Mouse (Mus musculus) heart, adult 11 months (tissue): Measurements from ENCODE around the gene Igdcc3.
A peak's percentile ranks its signal among the peaks of the same experiment; 100 is the strongest.

Source experiments
- DNase-seq: peaks from one replicate; pipeline ENCODE4 v3.0.0; 2022

Gene Igdcc3

DNA sequence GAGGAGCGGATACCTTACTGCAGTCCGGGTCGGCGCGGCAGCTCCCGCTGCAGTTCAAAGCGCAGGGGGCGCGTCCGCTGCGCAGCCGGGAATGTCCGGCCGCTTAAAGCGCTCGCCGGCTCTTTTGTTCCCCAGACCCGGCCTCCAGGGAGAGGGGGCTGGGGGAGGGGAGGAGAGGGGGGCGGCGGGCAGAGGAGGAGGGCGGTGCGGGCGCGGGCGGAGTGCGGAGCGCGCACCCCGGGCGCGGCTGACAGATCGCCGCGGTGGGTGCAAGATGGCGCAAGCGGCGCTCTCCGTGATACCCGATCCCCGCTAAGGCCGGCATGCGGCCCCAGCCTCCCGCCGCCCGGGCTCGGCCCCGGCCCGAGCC lies at the start of gene Igdcc3:
Gene Igdcc3 (plus strand): TSS at position 254 of the 370 bp plus-strand sequence.
- no peak for DNase-seq

DNA sequence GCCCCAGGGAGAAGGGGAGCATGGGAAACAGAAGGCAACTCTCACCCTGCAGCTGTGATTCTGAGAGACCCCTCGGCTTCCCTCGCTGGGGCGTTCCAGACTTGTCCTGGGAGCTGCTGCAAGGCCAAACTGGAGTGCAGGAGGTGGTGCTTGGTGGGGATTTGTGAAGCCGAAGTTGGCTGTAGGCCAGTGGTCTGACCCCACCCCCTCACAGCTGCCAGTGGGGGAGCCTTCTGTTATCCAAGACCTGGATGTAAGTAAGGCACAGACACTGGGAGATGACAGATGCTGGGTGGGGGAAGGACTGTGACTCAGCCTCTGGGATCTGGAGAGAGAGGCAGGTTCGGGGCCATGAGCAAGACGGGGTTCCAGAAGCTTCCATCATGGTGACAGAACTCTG lies 46.8 kb upstream of the Igdcc3 start:
- peak; percentile 98 for DNase-seq

DNA sequence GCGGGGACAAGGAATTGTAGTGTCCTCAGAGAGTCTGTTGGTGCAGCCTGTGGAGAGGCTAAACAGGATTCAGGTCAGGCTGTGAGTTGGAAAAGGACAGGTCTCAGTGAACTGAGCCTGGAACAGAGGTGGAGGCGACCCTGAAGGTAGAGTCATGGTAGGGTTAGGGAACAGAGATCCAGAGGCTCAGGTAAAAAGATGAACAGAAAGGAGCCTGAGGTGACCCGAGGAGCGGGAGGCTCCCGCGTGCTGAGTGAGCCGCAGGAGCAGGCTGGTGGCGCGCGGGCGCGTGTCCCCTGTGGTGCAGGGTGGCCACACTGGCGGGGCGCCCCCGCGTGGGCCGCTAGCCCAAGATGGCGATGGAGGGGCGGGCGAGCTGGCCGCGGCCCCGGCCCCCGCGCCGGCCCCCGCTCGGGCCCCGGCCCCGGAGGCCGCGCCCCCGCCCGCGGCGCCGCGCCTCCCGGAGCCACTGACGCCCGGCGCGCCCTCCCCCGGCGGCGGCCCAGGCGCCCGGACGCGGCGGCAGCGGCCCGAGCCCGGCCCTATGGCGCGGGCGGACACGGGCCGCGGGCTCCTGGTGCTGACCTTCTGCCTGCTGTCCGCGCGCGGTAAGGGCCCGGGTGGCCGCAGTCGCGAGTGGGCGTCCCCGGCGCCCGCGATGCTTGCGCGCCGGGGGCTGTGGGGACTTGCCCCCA lies 39.9 kb upstream of the Igdcc3 start, which contains the start of gene Igdcc4:
Gene Igdcc4 (plus strand): TSS at position 496 of the 695 bp plus-strand sequence.
- no peak for DNase-seq

DNA sequence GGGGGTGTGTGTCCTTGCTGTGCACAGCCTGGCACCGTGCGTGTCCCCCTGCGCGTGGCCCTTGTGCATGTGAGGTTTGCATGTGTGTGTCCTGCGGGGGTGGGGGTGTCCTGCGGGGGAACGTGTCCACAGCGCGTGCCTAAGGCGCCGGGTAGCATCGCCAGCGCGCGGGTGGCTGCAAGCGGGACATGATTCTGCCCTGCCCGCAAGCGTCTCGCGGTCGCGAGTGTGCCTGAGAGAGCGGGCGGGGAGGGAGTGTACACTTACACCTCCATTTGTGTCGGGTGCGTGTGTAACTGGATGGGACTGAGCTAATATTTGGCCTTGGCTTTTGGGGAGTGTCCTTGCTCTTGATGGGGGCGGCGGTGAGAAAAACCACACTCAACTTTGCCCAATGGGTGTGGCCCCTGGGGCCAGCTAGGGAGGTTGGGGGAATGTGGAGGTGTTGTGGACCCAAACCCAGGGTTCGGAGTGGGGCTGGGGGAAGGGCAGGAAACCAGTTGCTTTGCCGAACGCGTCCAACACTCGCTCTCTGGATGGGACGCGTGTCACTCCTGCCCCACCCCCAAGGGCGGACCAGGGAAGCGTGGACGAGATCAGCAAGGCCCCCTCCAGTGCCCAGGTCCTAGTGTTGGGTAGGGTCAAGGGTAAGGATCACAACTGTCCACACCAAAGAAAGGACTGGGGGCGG lies 39.2 kb upstream of the Igdcc3 start:
- DNase-seq, result peak; percentile 94

DNA sequence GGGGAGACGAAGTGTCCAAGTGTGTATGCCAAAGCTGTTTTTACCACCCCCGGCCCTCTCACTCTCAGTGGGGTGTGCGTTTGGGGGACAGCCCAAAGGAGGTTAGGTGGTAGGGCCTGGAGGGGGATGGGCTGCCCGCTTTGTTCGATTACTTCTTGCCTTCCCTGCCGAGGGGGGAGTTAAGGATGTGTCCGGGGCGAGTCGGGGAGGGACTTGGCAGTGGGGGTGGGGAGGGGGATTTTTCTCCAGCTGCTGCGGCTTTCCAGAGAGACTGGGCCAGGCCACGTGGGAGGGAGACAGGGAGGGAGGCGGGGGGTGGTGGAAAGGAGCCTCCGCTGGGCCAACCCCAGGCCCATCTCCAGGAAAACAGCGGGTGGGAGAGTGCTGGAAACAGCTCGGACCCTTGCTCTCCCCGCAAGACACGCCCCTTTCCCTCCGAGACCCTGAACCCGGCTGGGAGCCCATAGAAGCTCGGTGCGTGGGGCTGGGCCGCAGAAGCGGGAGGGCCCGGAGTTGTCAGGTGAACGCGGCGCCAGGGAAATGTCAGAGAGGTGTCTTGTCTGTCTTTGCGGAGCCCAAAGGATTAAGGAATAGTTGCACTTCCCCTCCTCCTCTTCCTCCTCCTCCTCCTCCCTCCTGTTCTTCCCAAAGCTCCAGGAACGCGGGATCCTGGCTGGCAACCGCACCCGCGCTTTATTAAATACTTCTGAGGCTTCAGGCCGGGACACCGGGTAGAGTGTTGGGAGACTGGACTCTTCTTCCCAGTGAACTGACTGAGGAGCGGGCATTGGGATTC lies 38.4 kb upstream of the Igdcc3 start:
- peak; percentile 89 for DNase-seq

DNA sequence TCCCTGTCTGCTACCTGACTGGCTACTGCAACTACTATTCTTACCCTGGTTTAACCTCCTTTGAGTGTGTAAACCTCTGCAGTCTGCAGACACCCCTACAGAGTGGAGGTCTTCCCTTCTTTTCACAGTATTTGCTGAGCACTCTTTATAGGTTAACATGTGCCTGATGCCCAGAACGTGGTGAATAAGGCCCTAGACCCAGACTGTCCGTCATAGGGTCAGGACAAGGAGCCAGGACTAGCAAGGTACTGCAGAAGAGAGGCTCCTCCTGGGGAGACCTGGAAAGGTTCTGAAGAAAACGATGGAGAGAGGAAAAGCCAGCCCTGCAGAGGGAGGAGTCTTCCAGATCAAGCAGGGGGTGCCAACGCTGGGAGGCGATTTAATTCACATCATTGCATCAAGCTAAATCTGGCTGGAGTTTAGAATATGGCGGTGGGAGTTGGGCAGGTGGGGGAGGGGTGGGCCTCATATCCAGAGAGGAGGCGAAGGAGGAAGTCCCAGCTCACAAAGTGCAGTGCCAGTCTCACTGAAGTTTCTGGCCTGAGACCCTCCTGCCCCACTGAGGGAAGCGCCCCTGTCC lies 37.7 kb upstream of the Igdcc3 start:
- DNase-seq, result no peak

DNA sequence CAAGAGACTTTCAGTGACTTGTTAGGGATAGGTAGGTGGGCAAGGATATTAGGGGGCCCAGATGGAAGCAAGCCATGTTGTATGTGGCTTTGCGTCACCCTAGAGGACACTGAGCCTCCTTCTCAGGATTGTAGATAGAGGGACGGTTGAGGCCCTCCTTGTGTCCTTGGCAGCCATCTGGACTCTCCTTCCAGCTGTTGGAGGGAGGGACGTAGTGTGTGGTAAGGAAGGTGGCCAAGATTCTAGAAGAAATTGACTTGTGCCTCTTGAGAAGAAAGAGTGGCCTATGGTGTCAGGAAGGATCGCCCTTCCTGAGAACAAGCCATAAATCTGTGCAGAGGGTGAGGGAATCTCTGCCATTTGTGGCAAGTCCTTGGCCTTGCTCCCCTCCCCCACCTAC lies 34.2 kb upstream of the Igdcc3 start:
- peak; percentile 90 for DNase-seq

DNA sequence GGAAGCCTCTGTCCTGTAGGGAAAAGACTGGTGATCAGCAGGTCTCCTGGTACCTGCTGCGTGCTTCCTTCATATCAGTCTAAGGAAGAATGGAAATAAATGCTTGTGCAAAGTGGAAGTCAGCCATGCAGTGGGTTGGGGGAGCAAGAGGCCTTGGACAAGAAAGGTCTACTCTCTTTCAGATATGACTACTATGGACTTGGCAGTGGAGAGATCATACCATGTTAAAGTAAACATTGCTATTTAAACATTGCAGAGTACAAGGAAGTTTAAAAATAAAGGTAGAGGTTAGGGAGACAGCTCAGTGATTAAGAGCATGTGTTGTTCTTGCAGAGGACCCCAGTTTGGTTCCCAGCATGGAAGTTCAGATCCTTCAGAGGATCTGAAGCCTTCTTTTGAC lies 33.1 kb upstream of the Igdcc3 start:
- DNase-seq, result no peak

DNA sequence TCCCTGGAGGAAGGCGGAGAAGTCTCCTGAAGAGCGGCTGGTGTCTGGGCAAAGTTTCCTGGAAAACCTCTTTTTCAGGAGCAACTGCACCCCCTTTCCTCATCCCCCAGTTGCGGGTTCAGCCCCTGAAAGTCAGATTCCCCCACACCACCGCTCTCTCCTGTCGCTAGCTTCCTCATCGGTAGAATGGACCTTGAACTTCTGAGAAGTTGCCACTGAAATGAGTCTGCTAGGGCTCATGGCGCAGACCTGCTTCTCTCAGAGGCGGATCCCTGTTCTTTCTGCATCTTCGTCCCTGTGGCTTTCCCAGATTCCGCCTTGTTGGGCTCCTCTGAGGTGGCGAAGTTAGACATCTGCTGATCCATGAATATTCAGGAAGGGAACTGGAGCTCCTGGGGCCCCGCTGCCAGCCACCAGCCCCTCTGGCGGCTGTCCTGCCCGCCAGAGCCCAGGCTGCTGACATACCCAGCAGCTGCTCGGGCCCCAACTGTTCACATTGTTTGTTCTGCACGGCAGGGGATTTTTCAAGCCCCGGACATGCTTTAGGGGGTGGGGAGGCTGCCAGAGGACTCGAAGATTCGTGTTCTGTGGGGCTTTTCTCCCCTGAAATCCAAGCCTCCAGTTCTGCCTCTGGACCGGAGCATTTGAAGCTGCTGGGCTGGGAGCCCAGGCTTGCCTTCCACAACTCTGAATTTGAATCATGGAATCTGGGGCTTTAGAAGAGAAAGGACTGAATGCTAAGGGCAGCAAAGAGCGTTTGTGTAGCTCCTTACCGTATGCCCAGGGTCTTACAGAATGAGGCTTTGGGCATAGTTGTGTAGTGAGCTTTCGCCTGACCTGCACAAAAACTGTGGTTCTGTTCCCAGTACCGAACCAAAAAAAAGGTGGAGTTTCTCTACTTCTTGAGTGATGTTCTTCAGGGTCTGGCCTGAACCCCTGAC lies 31.6 kb upstream of the Igdcc3 start:
- no peak for DNase-seq

DNA sequence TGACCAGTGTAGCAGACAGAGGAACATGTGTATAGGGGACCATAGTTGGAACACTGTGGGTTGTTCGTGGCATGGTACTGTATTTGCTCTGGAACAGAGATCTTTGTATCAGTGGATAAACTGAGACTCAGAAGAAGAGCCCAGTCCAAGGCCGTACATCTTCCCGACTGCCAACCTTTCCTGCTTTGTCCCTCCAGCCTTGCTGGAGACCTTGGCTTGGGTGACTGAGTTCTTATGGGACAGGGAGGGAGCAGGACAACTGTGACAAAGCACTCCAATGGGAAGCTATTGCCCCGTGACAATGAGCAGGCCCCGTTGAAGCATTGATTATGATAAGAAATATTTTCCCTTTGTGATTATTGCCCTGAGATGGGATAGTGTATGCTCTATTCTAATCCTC lies 29.3 kb upstream of the Igdcc3 start:
- DNase-seq, result no peak

DNA sequence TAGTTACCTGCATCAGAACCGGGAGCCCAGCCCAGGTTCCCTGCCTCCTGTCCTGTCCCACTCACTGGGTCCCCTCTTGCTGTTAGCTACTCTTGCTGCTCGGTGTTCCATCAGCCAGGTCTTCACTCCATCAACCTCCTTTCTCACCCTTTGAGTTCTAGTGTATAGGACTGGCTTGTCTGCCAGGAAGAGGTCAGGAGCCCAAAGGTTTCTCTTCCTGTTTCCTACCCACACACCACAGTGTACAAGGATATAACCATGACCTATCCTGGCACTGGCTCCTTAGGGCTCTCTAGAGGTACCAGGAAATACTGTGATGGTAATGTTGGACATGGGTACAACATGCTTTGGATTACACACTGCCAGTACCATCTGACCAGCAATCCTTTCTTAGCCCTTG lies 27.3 kb upstream of the Igdcc3 start:
- DNase-seq, result no peak

DNA sequence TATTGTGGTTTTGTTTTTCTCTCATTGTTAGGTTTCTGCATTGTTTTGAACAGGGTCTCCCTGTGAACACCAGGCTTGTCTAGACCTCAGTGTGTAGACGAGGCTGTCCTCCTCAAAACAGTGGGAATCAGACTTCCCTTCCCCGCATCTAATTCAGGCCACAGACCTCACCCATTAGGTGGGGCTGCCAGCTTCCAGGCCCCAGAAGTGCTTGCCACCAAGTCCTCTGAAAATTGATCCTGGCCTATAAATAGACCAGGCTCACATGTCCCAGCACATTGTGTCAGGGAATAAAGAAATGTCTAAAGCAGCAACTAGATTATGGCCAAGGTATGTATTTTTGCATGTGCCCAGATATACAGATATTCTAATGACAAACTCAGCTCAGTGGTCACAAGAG lies 25.1 kb upstream of the Igdcc3 start:
- peak; percentile 88 for DNase-seq

DNA sequence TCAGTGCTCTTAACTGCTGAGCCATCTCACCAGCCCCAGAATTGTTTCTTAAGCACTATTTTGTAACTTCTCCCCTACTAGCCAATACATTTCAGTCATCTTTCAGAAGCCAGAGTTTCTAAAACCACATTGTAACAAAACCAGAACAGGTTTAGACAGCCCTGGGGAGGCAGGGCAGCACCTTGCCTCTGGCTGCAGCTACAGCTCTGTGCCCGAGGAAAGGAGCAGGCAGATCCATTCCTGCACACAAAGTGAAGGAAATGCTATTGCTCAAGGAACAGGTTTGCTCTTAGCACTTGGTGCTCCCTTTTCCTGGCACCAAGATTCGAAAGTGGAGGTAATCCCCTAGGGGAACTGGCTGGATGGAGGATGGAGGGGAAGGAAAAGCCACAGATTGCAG lies 23.5 kb upstream of the Igdcc3 start:
- no peak for DNase-seq

DNA sequence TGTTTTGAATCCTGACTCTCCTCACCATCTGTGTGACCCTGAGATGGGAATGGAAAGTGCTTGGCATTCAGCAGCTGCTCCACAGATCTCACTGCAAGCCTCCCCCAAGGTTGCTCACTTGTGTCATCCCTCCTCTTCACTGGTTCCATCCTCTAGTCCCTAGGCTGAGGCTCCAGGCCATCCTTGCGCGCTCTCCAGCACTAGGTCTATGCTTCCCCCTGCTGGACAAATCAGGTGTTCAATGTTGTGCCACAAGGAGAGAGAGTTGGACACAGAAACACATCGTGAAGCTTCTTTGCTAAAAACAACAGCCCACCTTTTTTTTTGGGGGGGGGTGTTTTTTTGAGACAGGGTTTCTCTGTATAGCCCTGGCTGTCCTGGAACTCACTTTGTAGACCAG lies 20.1 kb upstream of the Igdcc3 start:
- peak; percentile 92 for DNase-seq

DNA sequence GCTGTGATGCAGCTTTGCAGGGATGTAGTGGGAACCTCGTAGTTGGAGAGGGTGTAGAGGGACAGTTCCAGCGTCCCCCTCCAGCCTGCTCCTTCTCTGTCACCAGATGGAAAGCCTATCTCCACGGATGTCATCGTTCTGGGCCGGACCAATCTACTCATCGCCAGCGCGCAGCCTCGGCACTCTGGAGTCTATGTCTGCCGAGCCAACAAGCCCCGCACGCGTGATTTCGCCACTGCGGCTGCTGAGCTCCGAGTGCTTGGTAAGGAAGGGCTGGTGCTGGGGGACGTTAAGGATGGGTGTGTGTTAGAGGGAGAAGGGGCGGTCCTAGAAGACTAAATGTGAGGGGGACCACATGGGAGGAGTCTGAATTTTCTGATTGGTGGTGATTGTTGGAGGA lies 18.4 kb upstream of the Igdcc3 start:
- peak; percentile 96 for DNase-seq

DNA sequence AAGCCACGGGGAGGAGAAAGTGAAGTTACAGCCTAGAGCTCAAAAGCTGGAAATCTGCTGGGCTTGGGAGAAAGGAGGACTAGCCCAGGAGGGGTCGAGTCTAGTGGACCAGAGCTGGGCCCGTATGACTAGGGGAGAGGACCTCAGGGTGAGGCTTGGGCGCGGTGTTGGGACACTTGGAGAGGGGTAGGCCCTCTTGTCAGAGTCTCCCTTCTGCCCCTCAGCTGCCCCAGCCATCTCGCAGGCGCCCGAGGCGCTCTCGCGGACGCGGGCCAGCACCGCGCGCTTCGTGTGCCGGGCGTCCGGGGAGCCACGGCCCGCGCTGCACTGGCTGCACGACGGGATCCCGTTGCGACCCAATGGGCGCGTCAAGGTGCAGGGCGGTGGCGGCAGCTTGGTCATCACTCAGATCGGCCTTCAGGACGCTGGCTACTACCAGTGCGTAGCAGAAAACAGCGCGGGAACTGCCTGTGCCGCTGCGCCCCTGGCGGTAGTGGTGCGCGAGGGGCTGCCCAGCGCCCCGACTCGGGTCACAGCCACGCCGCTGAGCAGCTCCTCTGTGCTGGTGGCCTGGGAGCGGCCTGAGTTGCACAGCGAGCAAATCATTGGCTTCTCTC lies 17.3 kb upstream of the Igdcc3 start:
- DNase-seq, result peak; percentile 89

DNA sequence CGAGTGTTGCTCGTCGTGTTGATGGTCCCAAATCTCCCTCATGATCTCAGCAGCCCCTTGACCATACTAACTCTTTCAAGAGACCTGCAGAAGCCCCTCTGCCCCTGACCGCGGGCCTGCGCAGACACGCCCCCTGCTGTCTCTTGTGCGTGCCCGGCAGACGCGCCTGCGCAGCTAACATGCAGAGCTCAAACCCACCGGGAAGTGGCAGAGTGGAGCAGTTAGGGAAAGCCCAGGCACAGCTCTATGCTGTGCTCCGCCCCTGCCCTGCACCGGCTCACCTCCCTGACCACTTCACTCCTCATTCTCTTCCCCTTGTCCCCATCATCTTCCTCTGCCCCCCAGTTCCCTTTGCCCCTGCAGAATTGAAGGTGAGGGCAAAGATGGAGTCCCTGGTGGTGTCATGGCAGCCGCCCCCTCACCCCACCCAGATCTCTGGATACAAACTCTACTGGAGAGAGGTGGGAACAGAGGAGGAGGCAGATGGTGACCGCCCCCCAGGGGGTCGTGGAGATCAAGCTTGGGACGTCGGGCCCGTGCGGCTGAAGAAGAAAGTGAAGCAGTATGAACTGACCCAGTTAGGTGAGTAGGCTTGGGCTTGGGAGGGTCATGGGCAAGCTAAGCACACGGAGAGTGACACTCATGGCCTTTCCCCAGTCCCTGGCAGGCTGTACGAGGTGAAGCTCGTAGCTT lies 12.7 kb upstream of the Igdcc3 start:
- no peak for DNase-seq

DNA sequence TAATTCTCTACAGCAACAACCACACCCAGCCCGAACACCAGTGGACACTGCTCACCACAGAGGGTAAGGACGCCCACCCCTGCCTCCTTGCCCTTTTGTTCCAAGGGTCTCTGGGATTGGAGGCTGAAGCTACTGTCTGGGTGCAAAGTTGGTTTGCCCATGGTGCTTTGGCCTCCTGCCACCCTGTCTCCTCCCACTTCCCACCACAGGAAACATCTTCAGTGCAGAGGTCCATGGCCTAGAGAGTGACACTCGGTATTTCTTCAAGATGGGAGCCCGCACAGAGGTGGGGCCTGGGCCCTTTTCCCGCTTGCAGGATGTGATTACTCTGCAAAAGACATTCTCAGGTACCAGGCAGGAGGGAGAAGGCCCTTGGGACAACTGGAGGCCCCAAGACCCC lies 9.3 kb upstream of the Igdcc3 start:
- no peak for DNase-seq

DNA sequence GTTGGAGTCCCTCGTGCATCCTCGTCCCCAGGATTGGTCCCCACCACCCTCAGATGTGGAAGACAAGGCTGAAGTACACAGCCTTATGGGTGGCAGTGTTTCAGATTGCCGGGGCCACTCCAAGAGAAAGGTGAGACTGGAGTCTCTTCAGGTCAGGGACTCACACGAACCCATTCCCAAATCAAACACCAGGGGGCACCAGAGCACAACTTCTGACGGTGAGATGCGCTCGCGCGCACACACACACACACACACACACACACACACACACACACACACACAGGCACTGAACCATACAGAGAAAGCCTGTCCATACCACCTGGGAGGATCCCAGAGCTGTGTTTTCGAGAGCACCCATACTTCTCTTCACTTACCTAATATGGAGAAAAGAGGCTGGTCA lies 7.2 kb upstream of the Igdcc3 start:
- peak; percentile 92 for DNase-seq

DNA sequence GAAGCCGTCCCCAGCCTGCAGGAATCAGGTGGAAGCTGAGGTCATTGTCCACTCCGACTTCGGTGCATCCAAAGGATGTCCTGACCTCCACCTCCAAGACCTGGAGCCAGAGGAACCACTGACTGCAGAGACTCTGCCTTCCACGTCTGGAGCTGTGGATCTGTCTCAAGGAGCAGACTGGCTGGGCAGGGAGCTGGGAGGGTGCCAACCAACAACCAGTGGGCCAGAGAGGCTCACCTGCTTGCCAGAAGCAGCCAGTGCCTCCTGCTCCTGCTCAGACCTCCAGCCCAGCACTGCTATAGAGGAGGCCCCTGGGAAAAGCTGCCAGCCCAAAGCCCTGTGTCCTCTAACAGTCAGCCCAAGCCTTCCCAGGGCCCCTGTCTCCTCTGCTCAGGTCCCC lies 5.9 kb upstream of the Igdcc3 start:
- DNase-seq, result no peak

DNA sequence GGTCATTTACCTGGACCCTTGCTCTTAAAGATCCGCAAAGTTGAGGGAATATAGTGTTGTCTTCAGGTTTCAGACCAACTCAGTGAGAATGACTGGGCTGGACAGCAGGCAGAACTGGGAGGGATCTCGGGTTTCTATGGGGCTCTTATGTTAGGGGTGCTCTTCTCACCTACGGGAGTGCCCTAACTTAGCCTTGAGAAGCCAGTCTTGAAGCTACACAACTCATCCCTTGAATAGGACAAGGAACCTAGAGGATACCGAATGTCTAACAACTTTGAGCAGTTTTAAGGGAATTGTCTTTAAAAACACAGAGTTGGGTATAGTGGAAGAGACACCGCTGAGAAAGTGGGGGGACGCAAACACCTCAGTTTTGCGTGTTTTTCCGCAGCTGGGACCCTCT lies 498 bp upstream of the Igdcc3 start:
- no peak for DNase-seq
